ENCODE assay signal across 11 mouse cellular contexts in genomic region chr15:68415401-68415925, GRCm38 (mm10).
DNase-seq lines count a peak whose midpoint lies in the region; ATAC-seq lines count a peak whose summit lies in the region.
"Had no signal": no experiment of that assay in that cellular context is flagged by ENCODE, and none has a peak within 500 bp of the region (broad histone marks: within the 10 kb centered on the region; RNA-seq: fewer than 3 reads in every experiment).

No protein-coding gene starts in this region.

- H3K9ac ChIP-seq in hindbrain, embryonic 11.5 days (ENCODE audit: low read depth, low read length): no peak overlapping the region
- no peak overlapping the region for H3K9ac ChIP-seq in hindbrain, embryonic 13.5 days
- H3K9ac ChIP-seq in neural tube, embryonic 12.5 days: no peak overlapping the region
- no peak overlapping the region for H3K9ac ChIP-seq in forebrain, embryonic 16.5 days (replicated peaks; ENCODE audit: low read depth, low read length)
- H3K9ac ChIP-seq: embryonic facial prominence, embryonic 12.5 days; limb, embryonic 15.5 days; stomach, embryonic 15.5 days had no signal

- H3K9me3 ChIP-seq in hindbrain, embryonic 11.5 days (ENCODE audit: control insufficient read depth, low read length): no peaks in the 10 kb centered on the region
- H3K9me3 ChIP-seq in hindbrain, embryonic 13.5 days: no peaks in the 10 kb centered on the region
- no peaks in the 10 kb centered on the region for H3K9me3 ChIP-seq in neural tube, embryonic 12.5 days
- H3K9me3 ChIP-seq in forebrain, embryonic 16.5 days (ENCODE audit: control insufficient read depth, low read length): no peaks in the 10 kb centered on the region
- H3K9me3 ChIP-seq: embryonic facial prominence, embryonic 12.5 days; limb, embryonic 15.5 days; stomach, embryonic 15.5 days had no signal

- H3K4me1 ChIP-seq in hindbrain, embryonic 11.5 days (replicated peaks; ENCODE audit: control insufficient read depth, insufficient read depth, low read length): no peaks in the 10 kb centered on the region
- H3K4me1 ChIP-seq in hindbrain, embryonic 13.5 days (replicated peaks): no peaks in the 10 kb centered on the region
- H3K4me1 ChIP-seq in neural tube, embryonic 12.5 days: no peaks in the 10 kb centered on the region
- H3K4me1 ChIP-seq in forebrain, embryonic 16.5 days (replicated peaks; ENCODE audit: control insufficient read depth, insufficient read depth, low read length): peaks cover 6% of the 10 kb centered on the region; the same call in 1 of the 2 replicates
- H3K4me1 ChIP-seq: embryonic facial prominence, embryonic 12.5 days; limb, embryonic 15.5 days; stomach, embryonic 15.5 days had no signal

- WGBS in hindbrain, embryonic 11.5 days: 29% methylated on average over 3 of the region's 3 CpGs
- WGBS in hindbrain, embryonic 13.5 days: 28% methylated on average over 3 of the region's 3 CpGs
- WGBS in neural tube, embryonic 12.5 days: 43% methylated on average over 3 of the region's 3 CpGs
- WGBS in forebrain, embryonic 16.5 days: 20% methylated on average over 3 of the region's 3 CpGs

- no peaks in the 10 kb centered on the region for H3K27me3 ChIP-seq in hindbrain, embryonic 11.5 days (ENCODE audit: control insufficient read depth, insufficient read depth, low read length)
- no peaks in the 10 kb centered on the region for H3K27me3 ChIP-seq in hindbrain, embryonic 13.5 days
- H3K27me3 ChIP-seq in neural tube, embryonic 12.5 days (replicated peaks): no peaks in the 10 kb centered on the region
- no peaks in the 10 kb centered on the region for H3K27me3 ChIP-seq in forebrain, embryonic 16.5 days (replicated peaks; ENCODE audit: control insufficient read depth, insufficient read depth, low read length)
- H3K27me3 ChIP-seq: embryonic facial prominence, embryonic 12.5 days; limb, embryonic 15.5 days; stomach, embryonic 15.5 days had no signal

- no peaks in the 10 kb centered on the region for H3K36me3 ChIP-seq in hindbrain, embryonic 11.5 days (ENCODE audit: control insufficient read depth, insufficient read depth, low read length)
- no peaks in the 10 kb centered on the region for H3K36me3 ChIP-seq in hindbrain, embryonic 13.5 days
- no peaks in the 10 kb centered on the region for H3K36me3 ChIP-seq in neural tube, embryonic 12.5 days
- H3K36me3 ChIP-seq in forebrain, embryonic 16.5 days (ENCODE audit: control insufficient read depth, insufficient read depth): no peaks in the 10 kb centered on the region
- H3K36me3 ChIP-seq: embryonic facial prominence, embryonic 12.5 days; limb, embryonic 15.5 days; stomach, embryonic 15.5 days had no signal

- no peak overlapping the region for H3K27ac ChIP-seq in hindbrain, embryonic 11.5 days (ENCODE audit: low read depth, low read length)
- H3K27ac ChIP-seq in hindbrain, embryonic 13.5 days: no peak overlapping the region
- no peak overlapping the region for H3K27ac ChIP-seq in neural tube, embryonic 12.5 days
- no peak overlapping the region for H3K27ac ChIP-seq in forebrain, embryonic 16.5 days (ENCODE audit: low read length)
- H3K27ac ChIP-seq: embryonic facial prominence, embryonic 12.5 days; limb, embryonic 15.5 days; stomach, embryonic 15.5 days had no signal

- no peak for ATAC-seq in hindbrain, embryonic 11.5 days (ENCODE audit: low FRiP score)
- ATAC-seq in hindbrain, embryonic 13.5 days (ENCODE audit: low FRiP score): no peak
- peak; percentile 76 for ATAC-seq in common myeloid progenitor, adult 5-6 weeks (replicated peaks; ENCODE audit: low read depth, poor library complexity, severe bottlenecking)
- 0 out of 2 replicates have a peak, but pooled peaks have one; percentile 33 for ATAC-seq in neural tube, embryonic 12.5 days (ENCODE audit: low FRiP score, low read depth)
- ATAC-seq in forebrain, embryonic 16.5 days: no peak

- peak; percentile 57 for DNase-seq in hindbrain, embryonic 11.5 days (ENCODE audit: low spot score)
- peak; percentile 60 for DNase-seq in 416B (ENCODE audit: low read depth)
- DNase-seq in NIH3T3 (ENCODE audit: low read depth): peak; percentile 75
- DNase-seq in kidney, postnatal 14 days: peak; percentile 32

- no peak overlapping the region for H3K4me2 ChIP-seq in hindbrain, embryonic 11.5 days (replicated peaks; ENCODE audit: low read depth, low read length)
- no peak overlapping the region for H3K4me2 ChIP-seq in hindbrain, embryonic 13.5 days
- no peak overlapping the region for H3K4me2 ChIP-seq in neural tube, embryonic 12.5 days (replicated peaks)
- H3K4me2 ChIP-seq in forebrain, embryonic 16.5 days (ENCODE audit: low read length): no peak overlapping the region
- H3K4me2 ChIP-seq: embryonic facial prominence, embryonic 12.5 days; limb, embryonic 15.5 days; stomach, embryonic 15.5 days had no signal

- H3K4me3 ChIP-seq in hindbrain, embryonic 11.5 days (ENCODE audit: low read depth, low read length): no peak overlapping the region
- no peak overlapping the region for H3K4me3 ChIP-seq in hindbrain, embryonic 13.5 days
- no peak overlapping the region for H3K4me3 ChIP-seq in neural tube, embryonic 12.5 days
- no peak overlapping the region for H3K4me3 ChIP-seq in forebrain, embryonic 16.5 days (replicated peaks; ENCODE audit: low read length)
- H3K4me3 ChIP-seq: embryonic facial prominence, embryonic 12.5 days; limb, embryonic 15.5 days; stomach, embryonic 15.5 days had no signal

Comparison
In these comparisons a context has a peak if more than half of its experiments do, and no peak if none do; other contexts are left out.
1. ATAC-seq: peak in common myeloid progenitor, adult 5-6 weeks (single experiment) and neural tube, embryonic 12.5 days (single experiment); none in hindbrain, embryonic 11.5 days (single experiment), hindbrain, embryonic 13.5 days (single experiment) and forebrain, embryonic 16.5 days (single experiment).
2. Peak in every context shown above with its lines, with median percentiles within 50 percentile points of each other: DNase-seq.